Mouse (Mus musculus): ENCODE data around the gene Rassf1.

The Rassf1 gene

DNA sequence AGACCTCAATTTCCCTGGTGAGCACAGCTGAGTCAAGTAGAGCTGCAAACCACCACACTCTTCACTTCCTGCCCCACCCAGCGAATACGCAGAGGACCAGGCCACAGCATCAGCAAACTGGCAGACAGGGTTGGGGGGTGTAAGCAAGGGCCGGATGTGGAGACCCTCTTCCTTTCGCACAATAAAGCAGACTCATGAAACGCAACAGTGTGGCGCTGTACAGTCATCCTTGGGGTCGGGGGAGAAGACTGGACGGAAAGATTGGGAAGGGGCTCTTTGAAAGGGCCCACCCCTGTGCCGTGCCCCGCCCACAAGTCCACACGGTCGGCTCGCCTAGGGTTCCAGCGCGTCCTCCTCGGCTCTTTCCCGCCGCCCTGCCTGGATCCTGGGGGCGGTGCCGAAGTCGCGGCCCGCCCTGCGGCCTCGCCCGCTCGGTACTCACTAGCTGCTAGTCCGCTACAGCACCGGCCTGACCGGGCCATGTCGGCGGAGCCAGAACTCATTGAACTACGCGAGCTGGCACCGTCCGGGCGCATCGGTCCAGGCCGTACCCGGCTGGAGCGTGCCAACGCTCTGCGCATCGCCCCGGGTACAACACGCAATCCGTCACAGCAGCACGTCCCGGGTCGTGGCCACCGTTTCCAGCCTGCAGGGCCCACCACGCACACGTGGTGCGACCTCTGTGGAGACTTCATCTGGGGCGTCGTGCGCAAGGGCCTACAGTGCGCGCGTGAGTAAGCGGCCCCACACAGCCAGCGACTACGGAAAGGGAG, at the start of gene Rassf1:
Gene Rassf1 (plus strand): TSS at position 439 of the 773 bp plus-strand sequence.
- peak; percentile 40 for DNase-seq (ENCODE audit: low spot score)

- DNase-seq (ENCODE audit: low spot score) = no peak
Observed at GRCm38 (mm10) chr9:107502131-107502846, 49.1 kb upstream of the Rassf1 start.

DNA sequence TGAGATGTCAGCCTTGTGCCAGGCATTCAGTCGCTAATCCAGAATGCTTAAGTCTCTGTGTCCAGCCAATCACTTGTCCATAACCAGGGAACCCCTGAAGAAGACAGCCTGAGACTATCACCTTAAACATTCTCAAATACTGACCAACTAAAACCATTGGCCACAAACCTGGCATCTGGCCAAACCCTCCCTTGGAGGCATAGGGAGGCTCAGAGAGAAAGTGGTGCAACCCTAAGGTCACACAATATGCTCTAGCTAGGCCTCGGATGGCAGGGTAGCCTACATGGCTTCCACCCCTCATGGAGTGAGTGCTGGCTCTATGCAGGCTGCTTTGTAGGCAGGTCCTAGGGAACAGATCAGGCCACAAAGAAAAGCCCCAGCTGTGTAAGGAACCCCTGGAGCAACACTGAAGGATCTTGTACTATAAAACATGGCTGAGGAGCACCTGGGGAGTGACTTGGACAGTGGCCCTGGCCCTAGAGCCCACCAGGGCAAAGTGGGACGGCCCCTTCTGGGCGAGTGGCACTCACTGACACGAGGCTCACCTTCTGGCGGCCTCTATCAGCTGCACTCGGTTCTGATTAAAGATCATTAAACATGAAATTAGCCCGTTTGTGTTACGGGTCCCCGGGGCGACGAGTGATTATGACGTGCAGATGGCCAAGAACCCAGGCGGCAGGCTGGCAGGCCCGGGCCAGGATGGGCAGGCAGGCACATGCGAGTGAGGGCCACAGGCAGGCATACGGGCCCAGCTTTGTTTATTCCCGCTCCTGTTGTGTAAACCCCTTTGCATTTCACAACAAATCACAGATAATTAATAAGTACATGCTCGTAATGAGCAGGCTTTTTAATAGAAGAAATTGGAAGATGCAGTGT, 46.5 kb upstream of the Rassf1 start:
- no peak for DNase-seq (ENCODE audit: low spot score)

DNA sequence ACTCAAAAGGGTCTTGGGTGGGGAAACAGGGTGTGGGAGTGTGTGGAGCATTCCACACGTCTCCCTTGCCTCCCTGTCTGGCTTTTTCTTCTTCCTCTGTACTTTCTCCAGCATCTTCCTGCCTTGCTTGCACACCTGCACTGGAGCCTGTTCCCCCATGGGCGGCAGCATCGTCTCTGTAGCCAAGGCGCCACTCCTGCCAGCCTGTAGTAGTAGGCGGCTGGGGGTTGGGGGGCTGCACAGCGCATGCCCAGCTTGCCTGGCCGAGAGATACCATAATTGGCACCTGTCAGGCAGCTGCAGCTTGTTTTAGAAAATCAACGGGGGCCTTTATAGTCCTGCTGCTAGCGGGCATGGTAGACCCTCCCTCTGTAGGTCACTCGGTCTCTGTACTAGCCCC, 43.1 kb upstream of the Rassf1 start:
- no peak for DNase-seq (ENCODE audit: low spot score)

DNA sequence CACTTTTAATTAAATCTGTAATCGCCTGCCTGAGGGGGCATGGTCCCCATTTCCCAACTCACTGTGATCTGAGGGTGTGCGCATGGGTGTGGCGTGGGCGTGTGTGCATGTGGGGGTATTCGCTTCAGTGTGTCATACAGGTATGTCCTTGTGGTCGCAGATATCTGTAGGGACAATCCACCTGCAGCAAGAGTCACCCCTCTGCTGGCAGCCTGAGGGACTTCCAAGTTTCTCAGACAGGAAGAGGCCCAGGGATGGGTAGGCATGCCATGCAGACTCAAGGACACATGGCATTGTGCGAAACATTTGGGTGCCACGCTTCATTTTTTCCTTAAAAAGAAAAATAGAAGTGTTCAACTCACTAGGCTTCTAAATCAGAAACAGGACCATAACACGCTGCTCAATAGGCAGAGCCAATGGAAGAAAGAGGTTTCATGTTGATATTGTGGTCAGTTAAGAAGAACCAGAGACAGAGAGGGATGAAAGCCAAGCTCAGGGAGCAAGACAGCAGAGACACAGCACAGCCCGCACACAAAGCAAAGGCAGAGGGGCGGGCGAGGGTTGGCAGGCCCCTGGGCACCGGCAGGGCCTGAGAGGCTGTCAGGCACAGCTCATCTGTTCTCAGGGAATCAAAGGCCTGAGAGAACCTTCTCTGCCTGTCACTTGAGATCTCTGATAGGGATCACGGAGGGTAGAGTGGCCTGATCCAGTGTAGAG, 40.8 kb upstream of the Rassf1 start:
- DNase-seq (ENCODE audit: low spot score) = no peak

DNA sequence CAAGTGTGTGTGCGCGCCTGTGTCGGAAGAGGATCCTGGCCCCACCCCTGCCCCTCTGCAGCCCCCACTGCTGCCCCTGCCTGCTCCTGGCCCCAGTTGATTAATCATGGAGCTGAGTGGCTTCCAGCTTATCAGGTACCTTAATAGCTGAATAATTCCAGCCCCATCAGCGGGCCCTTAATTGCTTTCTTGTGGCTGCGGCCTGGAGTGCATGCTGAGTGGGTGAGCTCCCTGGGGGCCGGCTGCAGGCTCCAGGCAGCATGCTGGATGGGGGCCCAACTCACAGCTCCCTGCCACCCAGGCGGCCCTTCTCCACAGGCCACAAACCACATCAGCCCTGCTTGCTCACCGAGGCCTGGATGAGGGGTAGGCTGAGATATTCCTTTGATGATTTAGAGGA, 39.9 kb upstream of the Rassf1 start:
- DNase-seq (ENCODE audit: low spot score) = peak; percentile 56

DNA sequence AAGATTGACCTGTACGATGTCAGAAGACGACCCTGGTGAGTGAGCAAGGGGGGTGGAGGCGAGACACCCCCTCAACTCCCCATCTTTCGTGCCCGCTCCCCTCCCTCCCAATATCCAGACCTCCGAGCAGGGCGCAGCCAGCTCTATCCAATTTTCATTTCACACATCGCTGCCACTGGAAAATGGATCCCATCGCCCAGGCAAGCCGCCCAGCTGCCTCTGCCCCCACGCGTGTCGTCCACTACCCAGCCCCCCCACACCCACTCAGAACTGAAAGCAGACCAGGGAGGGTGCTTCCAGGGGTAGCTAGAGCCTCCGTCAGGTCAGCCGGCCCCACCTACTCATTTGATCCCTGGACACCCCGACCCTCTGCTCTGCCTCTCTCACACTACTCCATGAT, 39.0 kb upstream of the Rassf1 start:
- DNase-seq (ENCODE audit: low spot score) = no peak

DNA sequence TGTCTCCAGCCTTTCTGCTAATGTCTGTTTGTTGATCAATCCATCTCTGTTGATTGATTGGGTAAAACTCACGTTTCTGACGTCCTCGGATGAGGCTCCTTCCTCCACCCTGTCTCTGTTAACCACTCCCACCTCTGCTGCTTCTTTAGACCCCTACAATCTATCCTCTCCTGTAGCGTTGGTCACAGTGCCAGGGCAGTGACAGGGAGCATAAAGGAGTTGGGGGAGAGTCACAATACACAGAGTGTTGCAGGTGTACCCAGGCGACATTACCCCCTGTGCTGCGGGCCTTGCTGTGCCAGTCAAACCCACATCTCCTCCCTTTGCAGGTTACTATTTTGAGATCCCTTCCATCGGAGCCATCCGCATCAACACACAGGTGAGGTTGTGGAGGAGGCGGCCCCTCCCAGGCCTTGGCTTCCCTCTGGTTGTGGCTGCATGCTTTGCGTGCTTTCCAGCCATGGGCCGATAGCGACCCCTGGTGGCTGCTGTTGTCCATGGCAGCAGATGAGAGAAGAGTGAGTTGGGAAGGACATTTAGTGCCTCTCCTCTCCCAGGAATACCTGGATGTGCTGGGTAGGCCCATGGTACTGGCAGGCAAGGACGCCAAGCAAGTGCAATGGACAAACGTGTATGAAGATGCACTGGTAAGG, 36.9 kb upstream of the Rassf1 start:
- peak; percentile 77 for DNase-seq (ENCODE audit: low spot score)

- DNase-seq (ENCODE audit: low spot score) = no peak
Observed at GRCm38 (mm10) chr9:107520331-107520730, 31.0 kb upstream of the Rassf1 start.

GRCm38 (mm10) chr9:107521190-107521589, 30.2 kb upstream of the Rassf1 start:
- DNase-seq (ENCODE audit: low spot score) = no peak

DNA sequence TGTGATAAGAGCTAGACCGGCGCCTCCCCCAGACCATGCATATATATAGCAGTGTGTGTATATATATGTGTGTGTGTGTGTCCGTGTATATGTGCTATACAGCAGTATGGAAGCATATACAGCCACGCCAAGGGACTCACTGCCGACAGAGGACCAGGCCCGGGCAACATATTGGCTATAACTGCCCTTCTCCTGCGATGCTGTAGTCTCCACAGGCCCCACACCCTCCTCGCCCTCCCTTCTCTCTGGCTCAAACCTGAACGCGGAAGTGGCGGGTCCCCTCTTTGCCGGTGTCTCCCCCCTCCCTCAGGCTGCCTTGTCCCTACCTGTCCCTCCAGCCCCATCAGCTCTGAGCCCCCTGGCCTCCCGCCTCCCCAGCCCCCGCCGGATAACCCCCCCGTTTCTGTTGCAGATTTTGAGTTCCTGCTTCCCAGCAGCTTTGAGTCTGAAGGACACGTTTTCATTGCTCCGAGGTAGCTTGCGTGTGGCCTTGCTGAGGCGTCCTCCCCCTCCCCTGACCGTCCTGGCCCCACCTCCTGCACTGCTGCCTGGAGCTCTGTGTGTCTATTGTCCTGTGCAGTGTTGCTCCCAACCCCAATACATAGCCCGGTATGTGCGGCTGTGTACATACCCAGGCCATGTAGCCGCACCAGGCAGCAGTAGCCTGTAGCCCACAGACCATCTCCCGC, 29.5 kb upstream of the Rassf1 start:
- DNase-seq (ENCODE audit: low spot score) = peak; percentile 53

- peak; percentile 40 for DNase-seq (ENCODE audit: low spot score)
Observed at GRCm38 (mm10) chr9:107522400-107522711, 29.0 kb upstream of the Rassf1 start.

GRCm38 (mm10) chr9:107526198-107527026, 24.9 kb upstream of the Rassf1 start:
- DNase-seq (ENCODE audit: low spot score) = no peak

GRCm38 (mm10) chr9:107533791-107534407, 17.5 kb upstream of the Rassf1 start, which contains the start of gene Tmem115:
Gene Tmem115 (plus strand): TSS chr9:107533945.
- DNase-seq (ENCODE audit: low spot score) = peak; percentile 96

DNA sequence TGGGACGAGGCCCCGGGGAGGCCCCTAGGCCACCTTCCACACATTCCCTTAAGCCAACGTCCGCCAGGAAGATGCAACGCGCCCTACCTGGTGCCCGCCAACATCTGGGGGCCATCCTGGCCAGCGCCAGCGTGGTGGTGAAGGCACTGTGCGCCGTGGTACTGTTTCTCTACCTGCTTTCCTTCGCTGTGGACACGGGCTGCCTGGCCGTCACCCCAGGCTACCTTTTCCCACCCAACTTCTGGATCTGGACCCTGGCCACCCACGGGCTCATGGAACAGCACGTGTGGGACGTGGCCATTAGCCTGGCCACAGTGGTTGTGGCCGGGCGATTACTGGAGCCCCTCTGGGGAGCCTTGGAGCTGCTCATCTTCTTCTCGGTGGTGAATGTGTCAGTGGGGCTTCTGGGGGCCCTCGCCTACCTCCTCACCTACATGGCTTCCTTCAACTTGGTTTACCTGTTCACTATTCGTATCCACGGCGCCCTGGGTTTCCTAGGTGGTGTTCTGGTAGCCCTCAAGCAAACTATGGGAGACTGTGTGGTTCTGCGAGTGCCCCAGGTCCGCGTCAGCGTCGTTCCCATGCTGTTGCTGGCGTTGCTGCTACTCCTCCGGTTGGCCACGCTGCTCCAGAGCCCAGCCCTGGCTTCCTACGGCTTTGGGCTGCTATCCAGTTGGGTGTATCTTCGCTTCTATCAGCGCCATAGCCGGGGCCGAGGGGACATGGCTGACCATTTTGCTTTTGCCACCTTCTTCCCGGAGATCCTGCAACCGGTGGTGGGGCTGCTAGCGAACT, 16.8 kb upstream of the Rassf1 start:
- no peak for DNase-seq (ENCODE audit: low spot score)

DNA sequence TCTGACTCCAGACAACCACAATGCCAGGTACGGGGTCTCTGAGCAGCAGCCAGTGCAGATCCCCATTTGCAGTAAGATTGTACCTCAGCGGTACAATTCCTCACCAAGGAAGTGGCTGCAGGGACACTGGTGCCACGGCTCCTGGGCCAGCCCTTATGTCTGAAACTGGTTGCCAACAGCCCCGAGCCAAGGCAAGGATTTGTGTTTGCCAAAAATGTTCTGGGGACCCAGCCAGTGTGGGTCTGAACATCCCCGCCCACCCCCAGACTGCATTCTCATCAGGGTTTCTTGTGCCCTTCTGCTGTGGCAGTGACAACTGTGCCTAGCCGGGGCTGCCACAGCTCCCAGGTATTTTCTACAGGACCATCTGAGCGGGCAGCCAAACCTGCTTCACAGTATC, 13.1 kb upstream of the Rassf1 start:
- DNase-seq (ENCODE audit: low spot score) = no peak

- DNase-seq (ENCODE audit: low spot score) = no peak
Observed at GRCm38 (mm10) chr9:107538711-107539110, 12.6 kb upstream of the Rassf1 start.

GRCm38 (mm10) chr9:107539940-107540339, 11.4 kb upstream of the Rassf1 start:
- no peak for DNase-seq (ENCODE audit: low spot score)

GRCm38 (mm10) chr9:107540420-107540819, 10.9 kb upstream of the Rassf1 start:
- no peak for DNase-seq (ENCODE audit: low spot score)

All from MN1 (cell line).